Mouse (Mus musculus) embryo, embryonic 10.5 days (tissue): Measurements from ENCODE around the gene Leo1.
"Not testable (repeated sequence)": the region's sequence is repeated elsewhere in the genome, so short reads cannot be mapped to it uniquely, and the experiment has no call there.

Experiments used
- DNase-seq: peaks from one replicate; pipeline ENCODE4 v3.0.0-alpha.2; 2015; ENCODE audit warnings: low spot score

The Leo1 gene

GRCm38 (mm10) chr9:75468297-75468696, 27.0 kb downstream of the Leo1 start:
- DNase-seq, result peak; percentile 24

DNA sequence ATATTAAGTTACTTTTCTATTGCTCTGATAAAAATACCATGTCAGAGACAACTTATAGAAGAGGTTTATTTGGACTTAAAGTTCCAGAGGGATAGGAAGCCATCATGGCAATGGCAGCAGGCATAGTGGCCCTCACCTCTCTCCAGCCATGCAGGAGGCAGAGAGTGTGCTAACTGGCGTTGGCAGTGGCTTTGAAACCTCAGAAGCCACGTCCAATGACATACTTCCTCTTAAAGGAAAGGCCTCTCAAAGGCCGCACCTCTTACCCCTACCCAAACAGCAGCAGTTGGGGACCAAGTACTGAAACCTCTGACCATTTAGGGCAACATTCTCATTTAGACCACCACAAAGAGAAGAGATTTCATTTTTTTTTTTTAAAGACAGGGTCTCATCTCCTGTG, 35.9 kb downstream of the Leo1 start:
- DNase-seq, result no peak

- no peak for DNase-seq
Measured at GRCm38 (mm10) chr9:75479106-75479725, 37.9 kb downstream of the Leo1 start.

DNA sequence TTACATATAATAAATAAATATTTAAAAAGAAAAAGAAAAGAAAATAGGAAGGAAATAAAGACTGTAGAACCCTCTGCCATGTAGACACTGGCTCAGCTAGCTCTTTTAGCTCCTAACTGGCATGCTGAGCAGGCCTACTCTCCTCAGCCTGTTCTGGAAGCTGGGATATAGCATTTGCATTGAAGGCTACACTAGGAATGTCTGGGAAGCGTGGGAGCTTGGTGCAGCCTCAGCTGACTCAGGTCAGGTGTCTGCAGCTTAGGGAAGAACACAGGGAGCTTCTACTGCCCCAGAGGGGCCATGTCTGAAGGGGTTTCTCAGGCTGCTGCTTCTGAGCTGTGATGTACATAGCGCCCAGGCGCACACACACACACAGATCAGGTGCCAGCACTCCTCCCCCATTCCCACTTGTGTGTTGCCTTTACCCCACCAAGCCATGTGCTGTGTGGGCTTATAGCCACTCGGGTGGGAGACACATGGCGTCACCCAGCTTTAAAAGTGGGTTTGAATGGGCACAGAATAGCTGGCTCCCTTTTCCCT, 39.3 kb downstream of the Leo1 start:
- no peak for DNase-seq

DNA sequence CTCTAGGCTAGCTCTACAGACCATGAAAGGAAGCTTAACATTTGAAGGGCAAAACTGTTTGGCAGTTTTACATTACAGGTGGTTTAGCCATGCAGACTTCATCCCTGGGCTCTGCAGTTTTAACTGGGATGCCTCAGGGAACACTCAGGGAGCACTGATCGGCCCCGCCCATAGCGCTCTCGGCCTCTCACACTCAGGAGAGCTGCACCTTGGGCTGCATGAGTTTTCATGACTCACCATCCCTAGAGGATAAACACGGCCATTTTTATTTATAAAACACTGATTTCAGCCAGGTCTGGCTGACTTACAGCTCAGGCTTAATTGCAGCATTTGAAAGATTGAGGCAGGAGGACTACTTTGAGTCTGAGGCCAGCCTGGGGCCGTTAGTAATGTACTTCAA, 43.9 kb downstream of the Leo1 start:
- DNase-seq, result no peak

- DNase-seq, result not testable (repeated sequence)
Measured at GRCm38 (mm10) chr9:75488255-75488654, 46.9 kb downstream of the Leo1 start.

GRCm38 (mm10) chr9:75494407-75495005, 53.2 kb downstream of the Leo1 start:
- DNase-seq, result no peak

DNA sequence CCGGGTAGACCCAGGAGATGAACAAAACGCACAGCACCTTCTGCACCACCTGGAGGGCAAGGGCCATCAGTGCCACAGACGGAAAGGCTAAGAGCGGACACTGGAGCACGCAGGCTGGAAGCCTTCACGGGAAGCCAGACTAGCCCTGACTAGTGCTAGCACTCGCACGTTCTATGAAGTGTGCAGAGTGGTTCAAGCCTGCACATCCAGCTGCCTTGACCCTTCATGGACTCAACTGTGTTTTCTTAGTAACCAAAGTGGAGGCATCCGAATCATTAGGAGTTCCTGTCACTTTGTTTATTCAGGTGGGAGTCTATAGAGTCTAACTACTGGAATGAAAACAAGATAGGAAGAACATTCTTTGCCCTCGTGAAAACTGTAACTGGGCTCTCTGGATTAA, 54.6 kb downstream of the Leo1 start:
- peak; percentile 76 for DNase-seq

- DNase-seq, result no peak
Measured at GRCm38 (mm10) chr9:75498571-75498970, 57.2 kb downstream of the Leo1 start.

- DNase-seq, result no peak
Measured at GRCm38 (mm10) chr9:75504311-75504710, 63.0 kb downstream of the Leo1 start.

DNA sequence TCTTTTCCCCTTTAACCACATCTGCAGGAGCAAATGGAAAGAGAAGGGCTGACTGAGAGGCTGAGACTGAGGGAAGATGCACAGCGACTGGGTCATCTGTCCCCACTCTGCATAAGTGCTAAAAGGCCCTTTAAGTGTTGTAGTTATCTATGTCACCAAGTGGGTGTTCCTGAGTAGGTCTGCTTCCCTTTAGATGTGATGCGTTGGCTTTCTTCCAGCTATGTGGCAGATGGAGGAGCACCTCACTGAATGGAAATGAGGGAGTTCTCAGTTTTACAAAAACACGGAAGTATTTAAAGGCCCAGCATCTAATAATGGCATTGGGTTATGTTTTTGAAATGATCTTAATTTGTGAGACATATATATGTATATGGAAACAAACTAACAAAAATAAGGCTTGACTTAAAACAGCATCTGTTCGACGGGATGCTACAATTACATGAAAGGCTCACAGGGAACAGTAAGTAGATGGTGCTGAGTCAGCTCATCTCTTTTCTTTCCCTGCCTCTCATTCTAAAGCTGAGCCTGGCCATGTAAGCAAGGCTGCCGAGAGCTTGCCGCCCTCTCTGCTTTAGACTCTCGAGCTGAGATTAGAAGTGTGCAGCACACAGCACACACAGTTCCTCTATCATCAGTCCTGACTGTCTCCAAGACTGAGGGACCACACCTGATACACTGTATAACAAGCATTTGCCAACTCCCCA, 70.1 kb downstream of the Leo1 start:
- DNase-seq, result no peak

GRCm38 (mm10) chr9:75515464-75516113, 74.3 kb downstream of the Leo1 start:
- DNase-seq, result peak; percentile 83
